Mouse (Mus musculus) WW6 (cell line): Measurements from ENCODE around the gene Olfr360.
"Not testable (repeated sequence)": the region's sequence is repeated elsewhere in the genome, so short reads cannot be mapped to it uniquely, and the experiment has no call there.

ENCODE experiments used
- DNase-seq: peaks from one replicate; pipeline ENCODE4 v3.0.0-alpha.2; 2013; ENCODE audit warnings: low read depth, low spot score

Olfr360 gene

GRCm38 (mm10) chr2:37065446-37065845 is at the start of gene Olfr360:
Gene Olfr360, plus strand, starts transcription at chr2:37065746.
- no peak for DNase-seq

GRCm38 (mm10) chr2:37089190-37089589 is 23.6 kb downstream of the Olfr360 start, which contains the start of gene Olfr361:
Gene Olfr361, minus strand, starts transcription at chr2:37089290.
- DNase-seq, result not testable (repeated sequence)

- DNase-seq, result no peak
Observed at GRCm38 (mm10) chr2:37117810-37118209, 52.3 kb downstream of the Olfr360 start, which contains the start of gene Olfr362. Gene Olfr362, minus strand, starts transcription at chr2:37117910.
